9 mouse cellular contexts compared by ENCODE assay signal in genomic region chr11:109472171-109472691, GRCm38 (mm10). TPM values are rescaled to one million over a fixed set of nuclear protein-coding genes. Genes with fewer than 3 reads are reported as not detected.
DNase-seq lines count a peak whose midpoint lies in the region; ATAC-seq lines count a peak whose summit lies in the region.
"Had no signal": no experiment of that assay in that cellular context is flagged by ENCODE, and none has a peak within 500 bp of the region (broad histone marks: within the 10 kb centered on the region; RNA-seq: fewer than 3 reads in every experiment).

No protein-coding gene starts in this region.

- peak overlapping the region; percentile 84 for H3K4me2 ChIP-seq in kidney, embryonic 14.5 days (replicated peaks; ENCODE audit: low read depth, low read length)

- peak overlapping the region; percentile 80 for H3K9ac ChIP-seq in kidney, embryonic 14.5 days (ENCODE audit: low read depth, low read length)

- WGBS in kidney, embryonic 14.5 days: under 1% methylated on average over 33 of the region's 33 CpGs
- 2% methylated on average over 33 of the region's 33 CpGs for WGBS in macrophage (ENCODE audit: missing documents)

- H3K27ac ChIP-seq in kidney, embryonic 14.5 days (ENCODE audit: low read depth, low read length): peak overlapping the region; percentile 51
- H3K27ac ChIP-seq in macrophage: peak overlapping the region; percentile 91

- peak overlapping the region; percentile 63 for H3K4me3 ChIP-seq in kidney, embryonic 14.5 days (ENCODE audit: low read length)
- H3K4me3 ChIP-seq in macrophage (ENCODE audit: inconsistent target): peak overlapping the region; percentile 86

- H3K36me3 ChIP-seq in kidney, embryonic 14.5 days (ENCODE audit: control insufficient read depth, insufficient read depth, low read length): no peaks in the 10 kb centered on the region
- no peaks in the 10 kb centered on the region for H3K36me3 ChIP-seq in macrophage (ENCODE audit: inconsistent target)

- DNase-seq in left cerebral cortex, adult 18-20 months (ENCODE audit: low spot score in 2 of 2): peak; percentile 24 to 31
- DNase-seq in left cerebral cortex, adult 9 months (ENCODE audit: low spot score in 2 of 2): no peak
- peak; percentile 55 to 65 for DNase-seq in cerebellum, postnatal 10 days
- DNase-seq in gastrocnemius, postnatal 25 days: peak; percentile 16
- DNase-seq in right cerebral cortex, adult 18-20 months: peak; percentile 21
- DNase-seq in urinary bladder, postnatal 14 days (ENCODE audit: low spot score): peak; percentile 33

- ATAC-seq in kidney, embryonic 14.5 days (ENCODE audit: low FRiP score, low TSS enrichment): 0 out of 2 replicates have a peak, but pooled peaks have one; percentile 16

- peaks cover 52% of the 10 kb centered on the region for H3K79me2 ChIP-seq in macrophage (ENCODE audit: inconsistent target)

- H3K4me1 ChIP-seq in kidney, embryonic 14.5 days (ENCODE audit: control insufficient read depth, insufficient read depth, low read length): peaks cover 8% of the 10 kb centered on the region; the same call in 1 of the 2 replicates

- H3K27me3 ChIP-seq in kidney, embryonic 14.5 days (ENCODE audit: control insufficient read depth, insufficient read depth, low read length): no peaks in the 10 kb centered on the region; the same call in none of the 2 replicates

- H3K9me3 ChIP-seq in kidney, embryonic 14.5 days (ENCODE audit: control insufficient read depth, low read length): no peaks in the 10 kb centered on the region

RNA-seq across cellular contexts. Expression of gene Arsg, which starts 0.9 kb away (rescaled TPM):
- 10 to 100 TPM; 12.0 to 14.7 TPM for total RNA-seq in left cerebral cortex, adult 18-20 months (2021)
- total RNA-seq in gastrocnemius, postnatal 25 days (2021): 1 to 10 TPM; 2.6 to 4.7 TPM
- polyA plus RNA-seq in kidney, embryonic 14.5 days (2014; fragmentation: Nextera tagmentation; extraction: Ambion mirVana): 2.2 and 6.1 TPM in 2 replicates
- total RNA-seq in macrophage (2018; cell fraction: chromatin; rRNA removed): 10 to 100 TPM; 10.1 to 29.8 (median 19.5) TPM
- total RNA-seq in macrophage (2018; cell fraction: cytosol; rRNA removed): 1 to 10 TPM; 1.9 to 5.1 (median 3.2) TPM
- total RNA-seq in macrophage (2018; cell fraction: nucleus; rRNA removed): 10 to 100 TPM in 17 of 26 experiments, 1 to 10 TPM in 9; 6.0 to 20.6 (median 11.4) TPM
- polyA plus RNA-seq in macrophage (2018): 2.1 to 3.4 TPM (median 2.5 TPM) in 3 replicates

RNA-seq across cellular contexts. Expression of gene Slc16a6, which starts 1.2 kb away (rescaled TPM):
- 10 to 100 TPM in 1 of 2 experiments, 1 to 10 TPM in 1; 8.9 to 11.3 TPM for total RNA-seq in left cerebral cortex, adult 18-20 months (2021)
- total RNA-seq in gastrocnemius, postnatal 25 days (2021): 10 to 100 TPM in 1 of 2 experiments, 1 to 10 TPM in 1; 7.0 to 11.5 TPM
- polyA plus RNA-seq in kidney, embryonic 14.5 days (2014; fragmentation: Nextera tagmentation; extraction: Ambion mirVana): 9.7 and 11.8 TPM in 2 replicates
- total RNA-seq in macrophage (2018; cell fraction: chromatin; rRNA removed): 100 to 1,000 TPM in 25 of 26 experiments, 10 to 100 TPM in 1; 68.8 to 273 (median 190) TPM
- total RNA-seq in macrophage (2018; cell fraction: cytosol; rRNA removed): 100 to 1,000 TPM in 5 of 26 experiments, 10 to 100 TPM in 21; 41.7 to 127 (median 76.9) TPM
- 100 to 1,000 TPM in 25 of 26 experiments, 10 to 100 TPM in 1; 85.2 to 241 (median 194) TPM for total RNA-seq in macrophage (2018; cell fraction: nucleus; rRNA removed)
- polyA plus RNA-seq in macrophage (2018): 42.9 to 88.7 TPM (median 63.5 TPM) in 3 replicates

RNA-seq across cellular contexts. Expression of gene Amz2, which starts 46.5 kb away (rescaled TPM):
- 10 to 100 TPM; 49.2 to 56.1 TPM for total RNA-seq in left cerebral cortex, adult 18-20 months (2021)
- 10 to 100 TPM; 54.0 to 63.0 TPM for total RNA-seq in gastrocnemius, postnatal 25 days (2021)
- polyA plus RNA-seq in kidney, embryonic 14.5 days (2014; fragmentation: Nextera tagmentation; extraction: Ambion mirVana): 42.1 and 49.8 TPM in 2 replicates
- 10 to 100 TPM; 25.6 to 95.9 (median 56.5) TPM for total RNA-seq in macrophage (2018; cell fraction: chromatin; rRNA removed)
- total RNA-seq in macrophage (2018; cell fraction: cytosol; rRNA removed): 10 to 100 TPM; 24.6 to 33.2 (median 29.0) TPM
- total RNA-seq in macrophage (2018; cell fraction: nucleus; rRNA removed): 10 to 100 TPM; 32.1 to 79.2 (median 45.3) TPM
- 22.7 to 28.5 TPM (median 22.9 TPM) in 3 replicates for polyA plus RNA-seq in macrophage (2018)

RNA-seq across cellular contexts. Expression of gene 9930022D16Rik, which starts 58.5 kb away (rescaled TPM):
- total RNA-seq in left cerebral cortex, adult 18-20 months (2021): not detected
- not detected for total RNA-seq in gastrocnemius, postnatal 25 days (2021)
- polyA plus RNA-seq in kidney, embryonic 14.5 days (2014; fragmentation: Nextera tagmentation; extraction: Ambion mirVana): not detected in 2 replicates
- 10 to 100 TPM in 16 of 26 experiments, 1 to 10 TPM in 10; 4.7 to 50.1 (median 11.3) TPM for total RNA-seq in macrophage (2018; cell fraction: chromatin; rRNA removed)
- total RNA-seq in macrophage (2018; cell fraction: cytosol; rRNA removed): 1 to 10 TPM in 3 of 26 experiments, under 1 TPM in 23; 0.04 to 2.1 (median 0.42) TPM
- total RNA-seq in macrophage (2018; cell fraction: nucleus; rRNA removed): 10 to 100 TPM in 19 of 26 experiments, 1 to 10 TPM in 7; 5.1 to 42.5 (median 15.9) TPM
- polyA plus RNA-seq in macrophage (2018): 0.28 to 1.1 TPM (median 0.40 TPM) in 3 replicates
- total RNA-seq: adrenal gland, postnatal 4 days had no signal

Comparison
In these comparisons a context has a peak if more than half of its experiments do, and no peak if none do; other contexts are left out.
1. DNase-seq: peak in left cerebral cortex, adult 18-20 months (2 of 2), cerebellum, postnatal 10 days (2 of 2), gastrocnemius, postnatal 25 days (single experiment), right cerebral cortex, adult 18-20 months (single experiment) and urinary bladder, postnatal 14 days (single experiment); none in left cerebral cortex, adult 9 months (0 of 2).